Mouse (Mus musculus): ENCODE data around the gene Map4k5.

DNA sequence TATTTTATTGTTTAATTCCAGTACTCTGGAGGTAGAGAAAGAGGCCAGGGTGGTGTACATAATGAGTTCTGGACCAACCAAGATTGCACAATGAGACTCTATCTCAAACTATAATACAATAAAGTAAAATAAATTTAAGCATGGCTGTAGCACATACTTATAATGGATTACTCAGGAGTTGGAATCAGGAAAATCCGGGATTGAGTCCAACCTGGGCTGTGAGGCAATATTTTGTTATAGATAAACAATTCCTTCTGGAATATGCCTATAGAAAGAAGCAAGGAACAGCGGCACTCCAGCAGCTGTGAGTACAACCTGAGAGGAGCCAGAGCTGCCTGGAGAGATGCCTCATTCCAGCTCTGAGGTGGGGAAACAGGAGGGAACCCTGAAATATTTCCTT lies 12.0 kb upstream of the Map4k5 start:
- TF ChIP-seq GATA1 (IDR thresholded peaks at IDR 0.05; ENCODE audit: borderline replicate concordance, low read length): no peak
- no peak for TF ChIP-seq FLI1 (IDR thresholded peaks at IDR 0.05; ENCODE audit: low read length)

Measured in megakaryocyte, embryonic 14.5 days (primary cell).